ENCODE assay signal across 8 mouse cellular contexts in the genomic region with DNA sequence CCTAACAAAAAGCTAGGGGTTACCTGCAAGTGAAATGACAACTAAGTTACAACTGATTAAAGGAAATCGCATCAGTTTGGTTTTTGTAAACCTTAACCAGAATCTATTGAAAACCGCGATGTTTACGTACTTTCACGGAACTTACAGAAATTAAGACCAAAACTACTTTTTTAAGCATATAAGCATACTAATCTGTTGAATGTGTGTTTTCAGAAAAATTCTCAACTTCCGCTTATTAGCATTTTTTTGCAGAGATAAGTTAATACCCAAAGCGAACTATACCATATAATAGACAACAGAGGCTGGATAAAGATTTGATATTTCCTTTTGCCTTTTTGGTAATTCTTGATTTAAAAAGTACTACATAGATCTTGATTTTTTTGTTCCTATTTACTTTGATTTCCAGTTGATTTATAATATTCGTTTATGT. TPM values are rescaled to one million over a fixed set of nuclear protein-coding genes. Genes with fewer than 3 reads are reported as not detected.
A peak's percentile ranks its signal among the peaks of the same experiment; 100 is the strongest.
DNase-seq lines count a peak whose midpoint lies in the region; ATAC-seq and TF ChIP-seq lines count a peak whose summit lies in the region.

No protein-coding gene starts in this region.

- no peak for TF ChIP-seq POLR2A in thymus, adult 2 months (IDR thresholded peaks at IDR 0.05; ENCODE audit: control insufficient read depth, extremely low read depth, insufficient read depth, low read length, poor library complexity)

- TF ChIP-seq CTCF in gastrocnemius, adult 2 months (IDR thresholded peaks at IDR 0.05) = no peak
- no peak for TF ChIP-seq CTCF in thymus, adult 2 months (IDR thresholded peaks at IDR 0.05; ENCODE audit: borderline replicate concordance, control insufficient read depth, extremely low read depth, insufficient read depth, low read length, poor library complexity)

- H3K27ac ChIP-seq in gastrocnemius, adult 2 months = peak overlapping the region; percentile 99
- no peak overlapping the region for H3K27ac ChIP-seq in thymus, adult 2 months (ENCODE audit: control insufficient read depth, insufficient read depth, low read length)
- peak overlapping the region; percentile 97 for H3K27ac ChIP-seq in liver, embryonic 13.5 days

- no peaks in the 10 kb centered on the region for H3K27me3 ChIP-seq in thymus, adult 2 months (ENCODE audit: control insufficient read depth, insufficient read depth, low read length)
- no peaks in the 10 kb centered on the region for H3K27me3 ChIP-seq in liver, embryonic 13.5 days

- ATAC-seq in liver, embryonic 13.5 days (ENCODE audit: low read depth) = no peak

- peak overlapping the region; percentile 84 for H3K4me3 ChIP-seq in gastrocnemius, adult 2 months
- H3K4me3 ChIP-seq in thymus, adult 2 months (ENCODE audit: control insufficient read depth, insufficient read depth, low read length) = peak overlapping the region; percentile 86; the same call in 1 of the 2 replicates
- peak overlapping the region; percentile 92 for H3K4me3 ChIP-seq in liver, embryonic 13.5 days (replicated peaks)

- H3K4me1 ChIP-seq in thymus, adult 2 months (replicated peaks; ENCODE audit: control insufficient read depth, insufficient read depth, low read length) = peaks cover 3% of the 10 kb centered on the region
- H3K4me1 ChIP-seq in liver, embryonic 13.5 days (replicated peaks) = peaks cover 22% of the 10 kb centered on the region

- H3K9ac ChIP-seq in liver, embryonic 13.5 days = peak overlapping the region; percentile 90

- H3K4me2 ChIP-seq in liver, embryonic 13.5 days = peak overlapping the region; percentile 86

- DNase-seq in gastrocnemius, adult 2 months = no peak
- DNase-seq in gastrocnemius, adult 8-10 months (ENCODE audit: low spot score in 2 of 2) = no peak
- no peak for DNase-seq in thymus, adult 2 months
- DNase-seq in thymus, adult 18-20 months = no peak
- no peak for DNase-seq in liver, embryonic 13.5 days
- DNase-seq in frontal cortex, postnatal 14 days (ENCODE audit: low spot score in 2 of 2) = no peak
- no peak for DNase-seq in yolk sac, embryonic 10.5 days (ENCODE audit: low spot score)
- no peak for DNase-seq in layer of hippocampus, adult 9-11 months

- intact Hi-C loops in gastrocnemius, adult 2 months (cut with DNase I) = no loop called here

- no peaks in the 10 kb centered on the region for H3K36me3 ChIP-seq in thymus, adult 2 months (ENCODE audit: control insufficient read depth, insufficient read depth, low read length)
- 0 out of 2 replicates have a peak, but pooled peaks cover 11% of the 10 kb centered on the region for H3K36me3 ChIP-seq in liver, embryonic 13.5 days

- 11% methylated on average over 8 of the region's 8 CpGs for WGBS in thymus, adult 2 months
- 9% methylated on average over 8 of the region's 8 CpGs for WGBS in liver, embryonic 13.5 days (ENCODE audit: insufficient replicate concordance)

- no peaks in the 10 kb centered on the region for H3K9me3 ChIP-seq in liver, embryonic 13.5 days (replicated peaks)

RNA-seq across cellular contexts. Expression of a gene that starts 1.0 kb away (rescaled TPM):
- 10 to 100 TPM; 64.8 to 71.7 TPM for total RNA-seq in gastrocnemius, adult 2 months (2021)
- total RNA-seq in gastrocnemius, adult 8-10 months (2022) = 10 to 100 TPM; 69.6 to 95.4 (median 74.2) TPM
- 10.4 and 14.7 TPM in 2 replicates for polyA plus RNA-seq in thymus, adult 2 months (2012; rRNA removed)
- 6.0 and 6.7 TPM in 2 replicates for polyA plus RNA-seq in liver, embryonic 13.5 days (2015; fragmentation: Nextera tagmentation; extraction: Ambion mirVana)
